Mouse (Mus musculus) C2C12 (cell line): ENCODE measurements around the gene 1700057G04Rik.

Experiments used
- CTCF ChIP-seq: IDR thresholded peaks from one replicate; pipeline ENCODE4 v1.5.1; 2011; ENCODE audit not compliant: control insufficient read depth, insufficient read depth, insufficient read length
- MAX ChIP-seq: IDR thresholded peaks from one replicate; pipeline ENCODE4 v1.6.1; 2011; ENCODE audit warnings: mild to moderate bottlenecking, control low read depth
- USF1 ChIP-seq: IDR thresholded peaks from one replicate; pipeline ENCODE4 v1.6.1; 2011; ENCODE audit warnings: low read depth, mild to moderate bottlenecking, control low read depth, moderate library complexity

- TF ChIP-seq CTCF (no peak), MAX (no peak), USF1 (no peak)
Measured at GRCm38 (mm10) chr9:92373896-92374295, 64.7 kb downstream of the 1700057G04Rik start.
